Mouse (Mus musculus) C2C12 (cell line): Measurements from ENCODE around the gene Rabgap1l. TPM values are rescaled to one million over a fixed set of nuclear protein-coding genes. Genes with fewer than 3 reads are reported as not detected.
A peak's percentile ranks its signal among the peaks of the same experiment; 100 is the strongest.

Source experiments
- H3K27me3 ChIP-seq: one replicate; pipeline ENCODE4 v1.6.1; 2011; ENCODE audit not compliant: control insufficient read depth, insufficient read depth, insufficient read length
- H3K36me3 ChIP-seq: one replicate; pipeline ENCODE4 v1.6.1; 2011; ENCODE audit not compliant: control insufficient read depth, insufficient read depth
- H3K4me3 ChIP-seq: one replicate; pipeline ENCODE4 v1.5.1; 2011; ENCODE audit warnings: mild to moderate bottlenecking, control low read depth; ENCODE audit not compliant: poor library complexity, insufficient read depth, severe bottlenecking
- H3K79me2 ChIP-seq: one replicate; pipeline ENCODE4 v1.6.1; 2011; ENCODE audit not compliant: control insufficient read depth, insufficient read depth
- H3K79me3 ChIP-seq: one replicate; pipeline ENCODE4 v1.6.1; 2011; ENCODE audit warnings: low read depth, control low read depth
- H3ac ChIP-seq: one replicate; pipeline ENCODE3; 2011; ENCODE audit warnings: low read depth; ENCODE audit not compliant: control insufficient read depth, insufficient read length
- CEBPB ChIP-seq: IDR thresholded peaks from one replicate; pipeline ENCODE4 v1.6.1; 2011; ENCODE audit warnings: low read depth, mild to moderate bottlenecking, control low read depth, moderate library complexity
- CTCF ChIP-seq: IDR thresholded peaks from one replicate; pipeline ENCODE4 v1.5.1; 2011; ENCODE audit not compliant: control insufficient read depth, insufficient read depth, insufficient read length
- FOSL1 ChIP-seq: IDR thresholded peaks from one replicate; pipeline ENCODE4 v1.8.0; 2011; ENCODE audit warnings: mild to moderate bottlenecking, low read length; ENCODE audit not compliant: poor library complexity, insufficient read depth, severe bottlenecking
- MAX ChIP-seq: IDR thresholded peaks from one replicate; pipeline ENCODE4 v1.6.1; 2011; ENCODE audit warnings: mild to moderate bottlenecking, control low read depth
- MYOD1 ChIP-seq: IDR thresholded peaks from one replicate; pipeline ENCODE4 v1.6.1; 2011; ENCODE audit warnings: low read depth; ENCODE audit not compliant: control insufficient read depth, insufficient read length
- MYOG ChIP-seq: IDR thresholded peaks from one replicate; pipeline ENCODE4 v1.6.1; 2011; ENCODE audit not compliant: control insufficient read depth, insufficient read length; ENCODE audit errors: extremely low read depth
- USF1 ChIP-seq: IDR thresholded peaks from one replicate; pipeline ENCODE4 v1.6.1; 2011; ENCODE audit warnings: low read depth, mild to moderate bottlenecking, control low read depth, moderate library complexity
- polyA plus RNA-seq: library from polyadenylated mRNA; unstranded; fragments of >200 nt; fragmentation: generic; extraction: Trizol; gene quantifications from one replicate; pipeline ENCODE4 v1.2.1, GENCODE M21; 2012; ENCODE audit warnings: missing spikeins

Gene Rabgap1l
- polyA plus RNA-seq, 1 experiment: 3.2 TPM

DNA sequence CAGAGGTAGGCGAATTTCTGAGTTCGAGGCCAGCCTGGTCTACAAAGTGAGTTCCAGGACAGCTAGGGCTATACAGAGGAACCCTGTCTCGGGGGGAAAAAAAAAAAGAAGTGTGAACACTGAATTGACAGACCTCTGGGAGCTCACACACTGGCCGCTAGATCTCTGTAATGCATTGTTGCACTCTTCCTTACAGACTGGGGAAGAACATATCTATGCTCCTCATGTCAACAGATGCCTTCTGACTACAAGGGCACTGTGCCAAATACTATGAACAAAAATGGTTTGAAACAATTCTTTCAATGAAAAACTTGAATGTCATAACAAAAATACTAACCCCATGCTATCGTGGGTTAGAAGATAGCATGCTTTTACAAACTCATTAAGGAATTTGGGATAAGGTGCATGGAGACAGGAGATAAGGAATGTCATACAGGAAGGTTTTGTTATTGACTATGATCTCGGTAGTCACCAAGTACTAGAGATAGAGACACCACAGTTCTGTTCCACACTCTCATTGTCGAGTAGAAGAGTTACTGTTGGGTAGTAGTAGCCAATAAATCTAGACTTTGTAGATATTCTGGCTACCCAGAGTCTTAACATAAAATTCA is 519.8 kb downstream of the Rabgap1l start:
- Histone ChIP-seq H3ac (no peak overlapping the region), H3K79me3 (no peaks in the 10 kb centered on the region), H3K36me3 (no peaks in the 10 kb centered on the region), H3K27me3 (no peaks in the 10 kb centered on the region), H3K4me3 (no peak overlapping the region), H3K79me2 (no peaks in the 10 kb centered on the region)
- TF ChIP-seq FOSL1: no peak
- no peak for TF ChIP-seq USF1
- no peak for TF ChIP-seq CTCF
- TF ChIP-seq MYOD1: no peak
- TF ChIP-seq MAX: no peak
- no peak for TF ChIP-seq MYOG
- no peak for TF ChIP-seq CEBPB

DNA sequence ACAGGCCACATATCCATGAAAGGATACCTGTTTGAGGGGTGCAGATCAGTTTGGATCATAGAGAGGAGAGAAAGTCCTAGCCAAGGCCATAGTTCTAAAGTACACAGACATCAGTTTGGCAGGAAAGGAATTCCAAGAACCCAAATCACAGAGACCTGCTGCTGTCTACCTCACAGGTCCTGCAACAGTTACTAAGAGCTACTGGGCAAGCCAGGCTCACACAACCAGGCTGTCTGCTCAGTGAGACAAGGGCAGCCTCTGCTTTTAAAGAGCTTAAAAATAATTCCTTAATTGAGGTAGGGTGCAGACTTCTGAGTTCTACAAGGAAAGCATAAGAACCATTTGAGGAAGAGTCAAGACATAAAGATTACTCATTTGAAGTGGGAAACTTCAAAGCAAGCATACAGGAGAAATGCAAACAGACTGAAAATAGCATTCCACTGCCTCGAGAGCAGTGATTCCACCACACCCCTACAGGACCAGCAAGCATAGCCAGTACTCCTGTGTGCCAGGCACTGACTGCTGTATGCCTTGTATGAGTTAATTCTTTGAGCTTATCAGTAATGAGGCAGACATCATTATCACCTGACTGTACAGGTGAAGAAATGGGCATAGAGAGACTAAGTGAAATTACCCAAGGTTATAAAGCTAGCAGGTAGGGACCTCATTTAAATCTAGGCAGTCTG is 521.6 kb downstream of the Rabgap1l start:
- no peak overlapping the region for H3K4me3 ChIP-seq
- H3K36me3 ChIP-seq: no peaks in the 10 kb centered on the region
- no peaks in the 10 kb centered on the region for H3K27me3 ChIP-seq
- no peak overlapping the region for H3ac ChIP-seq
- no peaks in the 10 kb centered on the region for H3K79me3 ChIP-seq
- no peaks in the 10 kb centered on the region for H3K79me2 ChIP-seq
- TF ChIP-seq MYOG: no peak
- TF ChIP-seq MAX: no peak
- no peak for TF ChIP-seq MYOD1
- TF ChIP-seq FOSL1: no peak

DNA sequence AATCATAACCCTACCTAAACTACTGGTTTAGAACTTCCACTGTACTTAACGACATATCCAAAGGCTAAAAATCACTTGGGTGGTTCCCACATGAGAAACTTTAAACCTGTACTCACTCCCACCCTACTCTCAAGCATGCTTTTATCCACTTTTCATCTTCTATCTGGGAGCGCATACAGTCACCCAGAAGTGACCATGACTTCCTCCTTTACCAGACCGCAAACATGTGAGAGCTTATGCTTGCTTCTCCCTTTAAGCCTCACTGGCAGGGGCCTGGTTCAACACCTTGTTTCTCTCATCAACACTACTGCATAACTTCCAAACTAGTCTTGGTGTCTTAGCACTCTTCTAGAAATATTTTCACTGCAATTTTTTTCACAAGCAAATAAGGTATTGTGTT is 524.7 kb downstream of the Rabgap1l start:
- Histone ChIP-seq H3K27me3 (no peaks in the 10 kb centered on the region), H3K79me2 (no peaks in the 10 kb centered on the region), H3K36me3 (no peaks in the 10 kb centered on the region), H3ac (no peak overlapping the region), H3K4me3 (no peak overlapping the region), H3K79me3 (no peaks in the 10 kb centered on the region)
- no peak for TF ChIP-seq CTCF
- TF ChIP-seq CEBPB: no peak
- no peak for TF ChIP-seq MYOD1
- TF ChIP-seq MYOG: no peak
- no peak for TF ChIP-seq MAX
- no peak for TF ChIP-seq FOSL1
- no peak for TF ChIP-seq USF1

DNA sequence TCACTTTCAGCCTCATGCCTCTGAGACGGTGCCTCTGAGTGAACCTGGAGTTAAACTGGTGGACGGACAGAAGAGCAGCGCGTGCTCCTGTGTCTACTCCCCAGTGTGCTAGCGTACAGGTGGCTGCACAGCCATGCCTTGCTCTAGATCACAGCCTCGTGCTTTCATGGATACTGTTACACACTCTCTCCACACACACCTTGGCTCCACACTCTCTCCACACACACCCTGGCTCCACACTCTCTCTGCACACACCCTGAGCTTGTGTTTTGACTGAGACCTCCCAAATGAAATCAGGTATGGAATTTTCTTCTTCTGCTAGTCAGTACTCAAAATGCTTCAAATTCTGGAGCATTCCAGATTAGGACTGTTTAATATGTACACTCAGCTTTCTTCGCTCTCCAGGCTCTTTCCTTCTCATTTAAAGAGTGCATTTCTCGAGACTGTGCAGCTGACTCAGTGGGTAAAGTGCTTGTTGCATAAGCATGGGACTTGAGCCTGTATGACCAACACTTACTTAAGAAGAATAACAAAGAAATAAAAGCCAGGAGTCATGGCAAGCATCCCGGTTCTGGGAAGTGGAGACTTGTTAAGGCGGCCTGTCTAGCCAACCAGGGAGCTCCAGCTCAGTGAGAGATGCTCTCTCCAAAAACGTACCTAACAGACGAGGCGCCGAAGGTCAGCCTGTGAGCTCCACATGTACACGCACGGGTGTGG is 529.2 kb downstream of the Rabgap1l start:
- H3K36me3 ChIP-seq: no peaks in the 10 kb centered on the region
- no peaks in the 10 kb centered on the region for H3K27me3 ChIP-seq

DNA sequence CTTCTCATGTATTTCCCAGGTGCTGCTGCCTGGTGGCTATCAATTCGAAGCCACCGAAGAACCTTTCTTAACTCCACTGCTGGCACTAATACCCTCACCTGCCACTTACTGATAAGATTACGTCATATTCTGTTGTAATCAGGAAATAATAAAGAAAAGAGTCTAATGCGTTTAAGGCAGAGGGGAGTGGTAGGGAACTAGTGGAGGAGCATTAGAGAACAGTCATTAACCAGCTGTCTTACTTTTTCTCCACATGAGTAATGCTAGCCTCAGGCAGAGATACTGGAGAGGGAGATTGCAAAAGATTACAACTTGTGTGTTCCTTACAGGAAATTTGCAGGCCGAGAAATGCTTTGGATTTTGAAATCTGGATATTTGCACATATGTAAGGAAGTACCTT is 530.0 kb downstream of the Rabgap1l start:
- TF ChIP-seq MYOD1 (peak; percentile 33), USF1 (no peak)
- Histone ChIP-seq H3K27me3 (no peaks in the 10 kb centered on the region), H3K4me3 (no peak overlapping the region), H3ac (no peak overlapping the region), H3K79me2 (no peaks in the 10 kb centered on the region), H3K36me3 (no peaks in the 10 kb centered on the region), H3K79me3 (no peaks in the 10 kb centered on the region)

More for the DNA sequence above, 529.2 kb downstream of the Rabgap1l start:
- Histone ChIP-seq H3K79me2 (no peaks in the 10 kb centered on the region), H3ac (peak overlapping the region; percentile 42), H3K4me3 (no peak overlapping the region), H3K79me3 (no peaks in the 10 kb centered on the region)
- TF ChIP-seq USF1: no peak
- peak; percentile 63 for TF ChIP-seq CEBPB

DNA sequence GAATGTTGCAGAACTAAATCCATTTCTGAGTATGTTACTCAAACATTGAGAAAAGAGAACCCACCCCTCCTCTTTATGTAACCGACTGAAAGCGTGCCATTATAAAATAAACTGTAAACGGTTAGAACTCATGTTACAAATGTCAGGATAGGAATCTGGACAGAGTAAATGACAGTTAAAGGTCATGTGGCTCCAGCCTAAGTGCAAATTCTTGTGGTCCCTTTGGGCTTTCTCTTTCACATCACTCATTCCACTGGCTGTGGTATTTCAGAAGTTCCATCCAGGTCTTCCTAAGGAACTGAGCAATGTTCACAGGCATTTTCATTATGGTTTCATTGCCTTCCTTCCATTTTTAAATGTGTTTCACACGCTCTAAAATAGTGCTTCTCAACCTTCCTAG is 530.6 kb downstream of the Rabgap1l start:
- H3K79me3 ChIP-seq: no peaks in the 10 kb centered on the region
- no peak overlapping the region for H3K4me3 ChIP-seq
- no peak for TF ChIP-seq MYOG
- no peak for TF ChIP-seq MYOD1
- TF ChIP-seq CEBPB: no peak
- TF ChIP-seq MAX: no peak
- TF ChIP-seq USF1: peak; percentile 67
- no peak for TF ChIP-seq CTCF
- TF ChIP-seq FOSL1: no peak
- H3K79me2 ChIP-seq: no peaks in the 10 kb centered on the region
- no peaks in the 10 kb centered on the region for H3K36me3 ChIP-seq
- no peaks in the 10 kb centered on the region for H3K27me3 ChIP-seq
- H3ac ChIP-seq: no peak overlapping the region
